Mouse (Mus musculus) embryonic facial prominence, embryonic 11.5 days (tissue): ENCODE measurements at regions not wholly inside any gene's neighbourhood (a gene's known extent, or its start where the extent isn't known, plus 50 kb on each side); places are given as distances from the start of the nearest gene placed in this dataset.

Experiments used
- ATAC-seq: fragments of 200-750 bp; cut with Nextera tagmentation; replicated peaks from 2 replicates; pipeline ENCODE4 v1.8.0; 2017; ENCODE audit warnings: low read depth; ENCODE audit not compliant: insufficient number of reproducible peaks, low FRiP score, low TSS enrichment
- DNase-seq: peaks from one replicate; pipeline ENCODE4 v3.0.0-alpha.2; 2015; ENCODE audit warnings: low spot score
- H3K27ac ChIP-seq: fragments of 300-500 bp; sonication (generic); replicated peaks from 2 replicates; pipeline ENCODE4 v1.5.1; 2014; ENCODE audit warnings: mild to moderate bottlenecking, low read depth, low read length, control low read depth
- H3K27me3 ChIP-seq: fragments of 300-500 bp; sonication (generic); 2 replicates; pipeline ENCODE4 v1.6.1; 2014; ENCODE audit warnings: mild to moderate bottlenecking, low read length, moderate library complexity, mixed read lengths; ENCODE audit not compliant: control insufficient read depth, insufficient read depth
- H3K36me3 ChIP-seq: fragments of 300-500 bp; sonication (generic); replicated peaks from 2 replicates; pipeline ENCODE4 v1.6.1; 2014; ENCODE audit warnings: low read depth, mild to moderate bottlenecking, low read length, moderate library complexity, mixed read lengths; ENCODE audit not compliant: control insufficient read depth, insufficient read depth
- H3K4me1 ChIP-seq: fragments of 300-500 bp; sonication (generic); 2 replicates; pipeline ENCODE4 v1.6.1; 2014; ENCODE audit warnings: low read length, mixed read lengths; ENCODE audit not compliant: control insufficient read depth, insufficient read depth
- H3K4me2 ChIP-seq: fragments of 300-500 bp; sonication (generic); 2 replicates; pipeline ENCODE4 v1.6.1; 2014; ENCODE audit warnings: low read depth, mild to moderate bottlenecking, control low read depth, low read length, moderate library complexity
- H3K4me3 ChIP-seq: fragments of 300-500 bp; sonication (generic); 2 replicates; pipeline ENCODE4 v1.5.1; 2014; ENCODE audit warnings: low read depth, low read length, control low read depth
- H3K9ac ChIP-seq: fragments of 300-500 bp; sonication (generic); replicated peaks from 2 replicates; pipeline ENCODE4 v1.6.1; 2014; ENCODE audit warnings: mild to moderate bottlenecking, control low read depth, low read length
- H3K9me3 ChIP-seq: fragments of 300-500 bp; sonication (generic); replicated peaks from 2 replicates; pipeline ENCODE4 v1.6.1; 2016; ENCODE audit warnings: mild to moderate bottlenecking, low read length, inconsistent platforms, mixed read lengths; ENCODE audit not compliant: control insufficient read depth
- WGBS: fragments of 180-500 bp; shearing (Covaris S2); extraction: QIAGEN DNeasy Blood & Tissue Kit; methylation state at CpG from one replicate; pipeline ENCODE4 v1.1.7; 2014; 5-methylcytosine and 5-hydroxymethylcytosine counted together

- 64% methylated on average over 4 of the region's 4 CpGs for WGBS
- ATAC-seq = no peak
Measured at GRCm38 (mm10) chr14:109266521-109266920, 352.6 kb upstream of the Slitrk1 start.

GRCm38 (mm10) chr14:109261990-109262389, 348.0 kb upstream of the Slitrk1 start:
- Histone ChIP-seq H3K36me3 (no peaks in the 10 kb centered on the region), H3K4me2 (no peak overlapping the region), H3K4me1 (no peaks in the 10 kb centered on the region), H3K9ac (no peak overlapping the region), H3K27me3 (no peaks in the 10 kb centered on the region), H3K9me3 (no peaks in the 10 kb centered on the region), H3K27ac (no peak overlapping the region), H3K4me3 (no peak overlapping the region)
- DNase-seq (no peak), ATAC-seq (no peak)
- WGBS = 100% methylated on average over 1 of the region's 1 CpGs

More at GRCm38 (mm10) chr14:109266521-109266920, 352.6 kb upstream of the Slitrk1 start:
- Histone ChIP-seq H3K4me3 (no peak overlapping the region), H3K4me1 (no peaks in the 10 kb centered on the region), H3K27ac (no peak overlapping the region), H3K9ac (no peak overlapping the region), H3K4me2 (no peak overlapping the region), H3K27me3 (no peaks in the 10 kb centered on the region), H3K36me3 (no peaks in the 10 kb centered on the region), H3K9me3 (no peaks in the 10 kb centered on the region)
- peak; percentile 4 for DNase-seq

DNA sequence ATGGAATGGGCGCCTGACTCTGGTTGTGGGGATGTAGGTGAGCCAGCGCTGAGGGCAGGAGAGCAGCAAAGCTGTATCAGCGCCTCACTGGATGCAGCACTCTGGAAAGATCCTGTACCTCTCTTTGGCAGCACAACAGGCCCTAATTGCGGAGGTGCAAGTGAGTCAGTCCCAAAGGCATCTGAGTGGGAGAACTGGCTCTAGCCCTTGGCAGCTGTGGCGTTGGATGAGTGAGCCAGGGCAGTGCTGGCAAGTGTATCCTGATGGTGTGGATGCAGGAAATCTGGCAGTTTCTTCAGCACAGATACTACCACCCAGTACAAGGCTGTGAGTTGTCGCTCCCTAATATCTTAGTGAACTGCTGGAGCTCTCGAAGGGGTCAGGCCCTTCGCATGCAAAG, 300.9 kb upstream of the Slitrk1 start:
- Histone ChIP-seq H3K27ac (no peak overlapping the region), H3K4me2 (no peak overlapping the region), H3K4me3 (no peak overlapping the region), H3K9me3 (no peaks in the 10 kb centered on the region), H3K36me3 (no peaks in the 10 kb centered on the region), H3K9ac (no peak overlapping the region), H3K4me1 (no peaks in the 10 kb centered on the region), H3K27me3 (no peaks in the 10 kb centered on the region)
- WGBS = 89% methylated on average over 8 of the region's 8 CpGs
- DNase-seq = no peak
- ATAC-seq = no peak

DNA sequence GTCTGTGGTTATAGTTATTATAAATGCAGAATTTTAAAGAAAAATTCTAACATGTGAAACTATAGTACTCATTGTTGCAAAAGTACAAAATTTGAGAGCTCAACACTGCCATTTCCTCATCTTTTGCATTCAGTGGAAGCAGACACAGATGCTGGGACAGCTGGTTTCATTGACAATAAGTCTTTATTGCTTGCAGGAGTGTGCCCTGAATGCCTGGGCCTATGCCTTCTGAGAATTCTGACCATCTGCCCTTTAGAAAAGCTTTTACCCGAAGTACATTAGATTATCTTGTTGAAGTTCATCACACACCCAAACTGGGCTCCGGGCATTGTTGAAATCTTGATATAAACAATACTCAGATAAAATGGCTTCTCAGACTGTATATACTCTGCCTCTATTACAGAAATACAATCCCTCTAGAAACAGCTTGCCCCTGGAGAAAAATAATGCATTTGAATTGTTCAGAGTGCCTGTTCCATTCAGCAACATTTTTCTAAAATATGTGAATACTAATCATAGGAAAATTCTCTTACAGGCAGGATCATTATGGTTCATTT, 266.1 kb upstream of the Slitrk1 start:
- ATAC-seq = peak; percentile 56; the same call in 1 of the 2 replicates
- Histone ChIP-seq H3K4me1 (no peaks in the 10 kb centered on the region), H3K27me3 (no peaks in the 10 kb centered on the region), H3K36me3 (no peaks in the 10 kb centered on the region), H3K27ac (no peak overlapping the region), H3K4me3 (no peak overlapping the region), H3K9me3 (no peaks in the 10 kb centered on the region), H3K4me2 (no peak overlapping the region), H3K9ac (no peak overlapping the region)
- DNase-seq = peak; percentile 13
- WGBS = 59% methylated on average over 2 of the region's 2 CpGs

- Histone ChIP-seq H3K27ac (no peak overlapping the region), H3K27me3 (no peaks in the 10 kb centered on the region), H3K9ac (no peak overlapping the region), H3K4me2 (no peak overlapping the region), H3K4me3 (no peak overlapping the region), H3K9me3 (no peaks in the 10 kb centered on the region), H3K4me1 (no peaks in the 10 kb centered on the region), H3K36me3 (no peaks in the 10 kb centered on the region)
- 47% methylated on average over 2 of the region's 2 CpGs for WGBS
- ATAC-seq (no peak), DNase-seq (no peak)
Measured at GRCm38 (mm10) chr14:109176602-109177179, 262.7 kb upstream of the Slitrk1 start.

DNA sequence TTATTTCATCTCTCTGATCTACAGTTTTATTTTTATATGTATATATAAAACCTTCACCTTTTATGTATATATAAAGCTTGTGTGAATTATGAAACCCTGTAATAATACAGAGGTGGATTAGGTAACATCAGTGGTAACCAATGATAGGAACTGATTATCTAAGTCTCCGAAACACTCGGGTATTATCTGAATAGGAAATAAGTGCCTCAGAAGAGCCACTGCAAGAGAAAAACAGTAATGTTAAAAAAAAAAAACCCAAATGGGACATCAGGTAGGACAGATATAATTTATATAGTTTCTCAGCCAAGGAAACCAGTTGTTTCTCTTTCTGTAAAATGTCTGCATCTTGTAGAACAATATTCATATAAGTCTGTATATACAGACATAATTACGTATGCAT, 261.9 kb upstream of the Slitrk1 start:
- no peak overlapping the region for H3K9ac ChIP-seq
- H3K4me1 ChIP-seq = no peaks in the 10 kb centered on the region
- no peak for ATAC-seq
- DNase-seq = no peak
- H3K4me2 ChIP-seq = no peak overlapping the region
- H3K27ac ChIP-seq = no peak overlapping the region
- no peak overlapping the region for H3K4me3 ChIP-seq
- 88% methylated on average over 3 of the region's 3 CpGs for WGBS
- H3K27me3 ChIP-seq = no peaks in the 10 kb centered on the region
- H3K9me3 ChIP-seq = no peaks in the 10 kb centered on the region
- no peaks in the 10 kb centered on the region for H3K36me3 ChIP-seq
